In genomic region chr12:107723860-107724320, GRCm38 (mm10) we compare ENCODE assay signal across 23 mouse cellular contexts.
DNase-seq lines count a peak whose midpoint lies in the region; ATAC-seq lines count a peak whose summit lies in the region.
"Had no signal": no experiment of that assay in that cellular context is flagged by ENCODE, and none has a peak within 500 bp of the region (broad histone marks: within the 10 kb centered on the region; RNA-seq: fewer than 3 reads in every experiment).

No protein-coding gene starts in this region.

- peak; percentile 25 for DNase-seq in embryonic facial prominence, embryonic 10.5 days (ENCODE audit: low spot score)
- peak; percentile 30 for DNase-seq in embryonic facial prominence, embryonic 14.5 days (ENCODE audit: low spot score)
- no peak for DNase-seq in liver
- no peak for DNase-seq in heart, postnatal 25 days (ENCODE audit: low spot score)
- no peak for DNase-seq in gastrocnemius, postnatal 36 days
- DNase-seq: adrenal gland, postnatal 36 days; B cell, adult 2 months; cerebellum, adult 18-20 months; gastrocnemius, adult 2 months; heart, postnatal 10 days; kidney, adult 18-20 months; kidney, postnatal 10 days; liver, embryonic 13.5 days; lung, embryonic 14.5 days; lung, postnatal 4 days; spleen, adult 18-20 months; thymus, postnatal 4 days had no signal

- 0 out of 2 replicates have a peak overlapping the region, but pooled peaks have one; percentile 7 for H3K27ac ChIP-seq in forebrain, embryonic 15.5 days (replicated peaks)
- H3K27ac ChIP-seq in forebrain, embryonic 16.5 days (ENCODE audit: low read length), result no peak overlapping the region
- peak overlapping the region; percentile 81 for H3K27ac ChIP-seq in embryonic facial prominence, embryonic 10.5 days (replicated peaks)
- H3K27ac ChIP-seq in embryonic facial prominence, embryonic 14.5 days (replicated peaks; ENCODE audit: low read depth, low read length), result 0 out of 2 replicates have a peak overlapping the region, but pooled peaks have one; percentile 33
- H3K27ac ChIP-seq in midbrain, embryonic 12.5 days (replicated peaks), result peak overlapping the region; percentile 52
- H3K27ac ChIP-seq: gastrocnemius, adult 2 months; liver, embryonic 13.5 days; neural tube, embryonic 12.5 days had no signal

- no peaks in the 10 kb centered on the region for H3K36me3 ChIP-seq in forebrain, embryonic 15.5 days
- H3K36me3 ChIP-seq in forebrain, embryonic 16.5 days (ENCODE audit: control insufficient read depth, insufficient read depth), result no peaks in the 10 kb centered on the region
- no peaks in the 10 kb centered on the region for H3K36me3 ChIP-seq in embryonic facial prominence, embryonic 10.5 days (replicated peaks)
- H3K36me3 ChIP-seq in embryonic facial prominence, embryonic 14.5 days (ENCODE audit: control insufficient read depth, insufficient read depth, low read length), result no peaks in the 10 kb centered on the region
- no peaks in the 10 kb centered on the region for H3K36me3 ChIP-seq in midbrain, embryonic 12.5 days
- H3K36me3 ChIP-seq: liver, embryonic 13.5 days; neural tube, embryonic 12.5 days had no signal

- no peak overlapping the region for H3K9ac ChIP-seq in forebrain, embryonic 15.5 days (replicated peaks)
- no peak overlapping the region; the same call in 1 of the 2 replicates for H3K9ac ChIP-seq in forebrain, embryonic 16.5 days (replicated peaks; ENCODE audit: low read depth, low read length)
- no peak overlapping the region for H3K9ac ChIP-seq in embryonic facial prominence, embryonic 14.5 days (ENCODE audit: low read depth, low read length)
- no peak overlapping the region for H3K9ac ChIP-seq in midbrain, embryonic 12.5 days (replicated peaks)
- H3K9ac ChIP-seq: liver, embryonic 13.5 days; lung, embryonic 14.5 days; neural tube, embryonic 12.5 days had no signal

- H3K4me3 ChIP-seq in forebrain, embryonic 15.5 days, result no peak overlapping the region
- no peak overlapping the region for H3K4me3 ChIP-seq in forebrain, embryonic 16.5 days (replicated peaks; ENCODE audit: low read length)
- H3K4me3 ChIP-seq in embryonic facial prominence, embryonic 10.5 days, result no peak overlapping the region
- no peak overlapping the region for H3K4me3 ChIP-seq in embryonic facial prominence, embryonic 14.5 days (ENCODE audit: low read depth, low read length)
- no peak overlapping the region for H3K4me3 ChIP-seq in midbrain, embryonic 12.5 days
- H3K4me3 ChIP-seq: erythroblast, embryonic 14.5 days; gastrocnemius, adult 2 months; liver, embryonic 13.5 days; neural tube, embryonic 12.5 days had no signal

- no peak overlapping the region for H3K4me2 ChIP-seq in forebrain, embryonic 15.5 days (replicated peaks)
- H3K4me2 ChIP-seq in forebrain, embryonic 16.5 days (ENCODE audit: low read length), result no peak overlapping the region
- no peak overlapping the region for H3K4me2 ChIP-seq in embryonic facial prominence, embryonic 14.5 days (ENCODE audit: low read depth, low read length)
- peak overlapping the region; percentile 13; the same call in 1 of the 2 replicates for H3K4me2 ChIP-seq in midbrain, embryonic 12.5 days (replicated peaks)
- H3K4me2 ChIP-seq: heart, embryonic 11.5 days; liver, embryonic 13.5 days; lung, embryonic 14.5 days; neural tube, embryonic 12.5 days had no signal

- 43% methylated on average over 14 of the region's 14 CpGs for WGBS in forebrain, embryonic 15.5 days
- WGBS in forebrain, embryonic 16.5 days, result 37% methylated on average over 14 of the region's 14 CpGs
- 55% methylated on average over 14 of the region's 14 CpGs for WGBS in embryonic facial prominence, embryonic 10.5 days
- 25% methylated on average over 13 of the region's 14 CpGs for WGBS in embryonic facial prominence, embryonic 14.5 days
- WGBS in midbrain, embryonic 12.5 days, result 28% methylated on average over 14 of the region's 14 CpGs

- intact Hi-C loops in heart, postnatal 25 days (cut with DNase I), result no loop called here
- intact Hi-C loops in gastrocnemius, postnatal 36 days (cut with DNase I), result no loop called here

- no peaks in the 10 kb centered on the region for H3K27me3 ChIP-seq in forebrain, embryonic 15.5 days
- no peaks in the 10 kb centered on the region for H3K27me3 ChIP-seq in forebrain, embryonic 16.5 days (replicated peaks; ENCODE audit: control insufficient read depth, insufficient read depth, low read length)
- H3K27me3 ChIP-seq in embryonic facial prominence, embryonic 10.5 days (replicated peaks; ENCODE audit: low read depth, poor library complexity, severe bottlenecking), result no peaks in the 10 kb centered on the region
- H3K27me3 ChIP-seq in embryonic facial prominence, embryonic 14.5 days (replicated peaks; ENCODE audit: control insufficient read depth, insufficient read depth, low read length), result no peaks in the 10 kb centered on the region
- peaks cover 6% of the 10 kb centered on the region; the same call in 1 of the 2 replicates for H3K27me3 ChIP-seq in midbrain, embryonic 12.5 days
- H3K27me3 ChIP-seq: liver, embryonic 13.5 days; neural tube, embryonic 12.5 days had no signal

- no peaks in the 10 kb centered on the region for H3K9me3 ChIP-seq in forebrain, embryonic 15.5 days
- no peaks in the 10 kb centered on the region for H3K9me3 ChIP-seq in forebrain, embryonic 16.5 days (ENCODE audit: control insufficient read depth, low read length)
- peaks cover 7% of the 10 kb centered on the region; the same call in 1 of the 2 replicates for H3K9me3 ChIP-seq in embryonic facial prominence, embryonic 10.5 days
- H3K9me3 ChIP-seq in embryonic facial prominence, embryonic 14.5 days (ENCODE audit: control insufficient read depth, low read length), result 0 out of 2 replicates have a peak, but pooled peaks cover 4% of the 10 kb centered on the region
- H3K9me3 ChIP-seq in midbrain, embryonic 12.5 days, result no peaks in the 10 kb centered on the region
- H3K9me3 ChIP-seq: neural tube, embryonic 12.5 days had no signal

- no peak for ATAC-seq in forebrain, embryonic 15.5 days (replicated peaks)
- no peak for ATAC-seq in forebrain, embryonic 16.5 days
- no peak for ATAC-seq in embryonic facial prominence, embryonic 14.5 days (ENCODE audit: low read depth)
- ATAC-seq in midbrain, embryonic 12.5 days (ENCODE audit: low FRiP score, low read depth), result peak; percentile 47; the same call in 1 of the 2 replicates

- H3K4me1 ChIP-seq in forebrain, embryonic 15.5 days, result 0 out of 2 replicates have a peak, but pooled peaks cover 6% of the 10 kb centered on the region
- H3K4me1 ChIP-seq in forebrain, embryonic 16.5 days (replicated peaks; ENCODE audit: control insufficient read depth, insufficient read depth, low read length), result no peaks in the 10 kb centered on the region
- peaks cover 40% of the 10 kb centered on the region for H3K4me1 ChIP-seq in embryonic facial prominence, embryonic 10.5 days
- peaks cover 24% of the 10 kb centered on the region for H3K4me1 ChIP-seq in embryonic facial prominence, embryonic 14.5 days (ENCODE audit: control insufficient read depth, insufficient read depth, low read length)
- H3K4me1 ChIP-seq in midbrain, embryonic 12.5 days, result peaks cover 19% of the 10 kb centered on the region
- H3K4me1 ChIP-seq: liver, embryonic 13.5 days had no signal

Comparison
In these comparisons a context has a peak if more than half of its experiments do, and no peak if none do; other contexts are left out.
1. DNase-seq: peak in embryonic facial prominence, embryonic 10.5 days (single experiment) and embryonic facial prominence, embryonic 14.5 days (single experiment); none in liver (single experiment), heart, postnatal 25 days (single experiment) and gastrocnemius, postnatal 36 days (0 of 2).